Mouse (Mus musculus): Measurements from ENCODE around the gene Parp1. TPM values are rescaled to one million over a fixed set of nuclear protein-coding genes. Genes with fewer than 3 reads are reported as not detected.
"Not testable (repeated sequence)": the region's sequence is repeated elsewhere in the genome, so short reads cannot be mapped to it uniquely, and the experiment has no call there.

The Parp1 gene
- polyA plus RNA-seq, 1 experiment = 307 TPM

- Histone ChIP-seq H3K4me1 (ENCODE audit: control insufficient read depth, insufficient read depth, low read length) (peaks cover 2% of the 10 kb centered on the region), H3K4me3 (ENCODE audit: low read depth, low read length) (no peak overlapping the region), H3K36me3 (ENCODE audit: control insufficient read depth, insufficient read depth, low read length, poor library complexity, severe bottlenecking) (peaks cover 14% of the 10 kb centered on the region), H3K27ac (ENCODE audit: insufficient read depth, low read length) (no peak overlapping the region), H3K9ac (ENCODE audit: low read depth, poor library complexity, severe bottlenecking) (no peak overlapping the region), H3K27me3 (ENCODE audit: control insufficient read depth, insufficient read depth, low read length, poor library complexity, severe bottlenecking) (no peaks in the 10 kb centered on the region), H3K9me3 (replicated peaks; ENCODE audit: control insufficient read depth, insufficient read depth, low read length, poor library complexity, severe bottlenecking) (peaks cover 5% of the 10 kb centered on the region)
- TF ChIP-seq EP300 (IDR thresholded peaks at IDR 0.05; ENCODE audit: insufficient read depth, low read depth, low read length) (no peak), POLR2A (IDR thresholded peaks at IDR 0.05; ENCODE audit: insufficient read depth, low read length) (no peak), CTCF (IDR thresholded peaks at IDR 0.05; ENCODE audit: low read depth, low read length) (no peak)
These were observed 37.4 kb downstream of the Parp1 start for GRCm38 (mm10) chr1:180606106-180606505.

GRCm38 (mm10) chr1:180606796-180607577 lies 38.3 kb downstream of the Parp1 start:
- Histone ChIP-seq H3K36me3 (ENCODE audit: control insufficient read depth, insufficient read depth, low read length, poor library complexity, severe bottlenecking) (peaks cover 6% of the 10 kb centered on the region; the same call in 1 of the 2 replicates), H3K9ac (ENCODE audit: low read depth, poor library complexity, severe bottlenecking) (no peak overlapping the region), H3K9me3 (replicated peaks; ENCODE audit: control insufficient read depth, insufficient read depth, low read length, poor library complexity, severe bottlenecking) (peaks cover 12% of the 10 kb centered on the region), H3K4me1 (ENCODE audit: control insufficient read depth, insufficient read depth, low read length) (peaks cover 2% of the 10 kb centered on the region), H3K27ac (ENCODE audit: insufficient read depth, low read length) (no peak overlapping the region), H3K4me3 (ENCODE audit: low read depth, low read length) (no peak overlapping the region), H3K27me3 (ENCODE audit: control insufficient read depth, insufficient read depth, low read length, poor library complexity, severe bottlenecking) (no peaks in the 10 kb centered on the region)
- TF ChIP-seq CTCF (IDR thresholded peaks at IDR 0.05; ENCODE audit: low read depth, low read length) = no peak
- no peak for TF ChIP-seq POLR2A (IDR thresholded peaks at IDR 0.05; ENCODE audit: insufficient read depth, low read length)
- TF ChIP-seq EP300 (IDR thresholded peaks at IDR 0.05; ENCODE audit: insufficient read depth, low read depth, low read length) = 0 out of 2 replicates have a peak, but pooled peaks have one; percentile 7

- H3K36me3 ChIP-seq (ENCODE audit: control insufficient read depth, insufficient read depth, low read length, poor library complexity, severe bottlenecking) = 0 out of 2 replicates have a peak, but pooled peaks cover 3% of the 10 kb centered on the region
- peaks cover 12% of the 10 kb centered on the region for H3K9me3 ChIP-seq (replicated peaks; ENCODE audit: control insufficient read depth, insufficient read depth, low read length, poor library complexity, severe bottlenecking)
- H3K27me3 ChIP-seq (ENCODE audit: control insufficient read depth, insufficient read depth, low read length, poor library complexity, severe bottlenecking) = no peaks in the 10 kb centered on the region
- H3K9ac ChIP-seq (ENCODE audit: low read depth, poor library complexity, severe bottlenecking) = no peak overlapping the region
- TF ChIP-seq POLR2A (IDR thresholded peaks at IDR 0.05; ENCODE audit: insufficient read depth, low read length) (no peak), CTCF (IDR thresholded peaks at IDR 0.05; ENCODE audit: low read depth, low read length) (no peak), EP300 (IDR thresholded peaks at IDR 0.05; ENCODE audit: insufficient read depth, low read depth, low read length) (no peak)
- no peak overlapping the region for H3K4me3 ChIP-seq (ENCODE audit: low read depth, low read length)
- peaks cover 2% of the 10 kb centered on the region for H3K4me1 ChIP-seq (ENCODE audit: control insufficient read depth, insufficient read depth, low read length)
- H3K27ac ChIP-seq (ENCODE audit: insufficient read depth, low read length) = no peak overlapping the region
These were observed 38.8 kb downstream of the Parp1 start for GRCm38 (mm10) chr1:180607578-180607879.

GRCm38 (mm10) chr1:180611842-180612241 lies 43.1 kb downstream of the Parp1 start:
- not testable (repeated sequence) for H3K4me3 ChIP-seq (ENCODE audit: low read depth, low read length); H3K9ac ChIP-seq (ENCODE audit: low read depth, poor library complexity, severe bottlenecking); H3K4me1 ChIP-seq (ENCODE audit: control insufficient read depth, insufficient read depth, low read length); H3K27me3 ChIP-seq (ENCODE audit: control insufficient read depth, insufficient read depth, low read length, poor library complexity, severe bottlenecking); H3K36me3 ChIP-seq (ENCODE audit: control insufficient read depth, insufficient read depth, low read length, poor library complexity, severe bottlenecking); H3K27ac ChIP-seq (ENCODE audit: insufficient read depth, low read length)
- peaks cover 20% of the 10 kb centered on the region for H3K9me3 ChIP-seq (replicated peaks; ENCODE audit: control insufficient read depth, insufficient read depth, low read length, poor library complexity, severe bottlenecking)

- Histone ChIP-seq H3K4me3 (ENCODE audit: low read depth, low read length) (no peak overlapping the region), H3K9ac (ENCODE audit: low read depth, poor library complexity, severe bottlenecking) (no peak overlapping the region), H3K9me3 (replicated peaks; ENCODE audit: control insufficient read depth, insufficient read depth, low read length, poor library complexity, severe bottlenecking) (peaks cover 13% of the 10 kb centered on the region), H3K36me3 (ENCODE audit: control insufficient read depth, insufficient read depth, low read length, poor library complexity, severe bottlenecking) (no peaks in the 10 kb centered on the region), H3K27me3 (ENCODE audit: control insufficient read depth, insufficient read depth, low read length, poor library complexity, severe bottlenecking) (no peaks in the 10 kb centered on the region), H3K27ac (ENCODE audit: insufficient read depth, low read length) (no peak overlapping the region), H3K4me1 (ENCODE audit: control insufficient read depth, insufficient read depth, low read length) (no peaks in the 10 kb centered on the region)
- TF ChIP-seq EP300 (IDR thresholded peaks at IDR 0.05; ENCODE audit: insufficient read depth, low read depth, low read length) (no peak), POLR2A (IDR thresholded peaks at IDR 0.05; ENCODE audit: insufficient read depth, low read length) (no peak), CTCF (IDR thresholded peaks at IDR 0.05; ENCODE audit: low read depth, low read length) (no peak)
These were observed 48.0 kb downstream of the Parp1 start for GRCm38 (mm10) chr1:180616762-180617161.

GRCm38 (mm10) chr1:180622389-180622788 lies 53.7 kb downstream of the Parp1 start:
- Histone ChIP-seq H3K9me3 (replicated peaks; ENCODE audit: control insufficient read depth, insufficient read depth, low read length, poor library complexity, severe bottlenecking) (0 out of 2 replicates have a peak, but pooled peaks cover 2% of the 10 kb centered on the region), H3K4me1 (ENCODE audit: control insufficient read depth, insufficient read depth, low read length) (no peaks in the 10 kb centered on the region), H3K27ac (ENCODE audit: insufficient read depth, low read length) (no peak overlapping the region), H3K36me3 (ENCODE audit: control insufficient read depth, insufficient read depth, low read length, poor library complexity, severe bottlenecking) (no peaks in the 10 kb centered on the region), H3K4me3 (ENCODE audit: low read depth, low read length) (no peak overlapping the region), H3K27me3 (ENCODE audit: control insufficient read depth, insufficient read depth, low read length, poor library complexity, severe bottlenecking) (no peaks in the 10 kb centered on the region), H3K9ac (ENCODE audit: low read depth, poor library complexity, severe bottlenecking) (no peak overlapping the region)
- TF ChIP-seq POLR2A (IDR thresholded peaks at IDR 0.05; ENCODE audit: insufficient read depth, low read length) = no peak
- TF ChIP-seq CTCF (IDR thresholded peaks at IDR 0.05; ENCODE audit: low read depth, low read length) = no peak
- TF ChIP-seq EP300 (IDR thresholded peaks at IDR 0.05; ENCODE audit: insufficient read depth, low read depth, low read length) = no peak

All from ES-Bruce4 (cell line).